Mouse (Mus musculus): ENCODE data around the gene Ccdc141. TPM values are rescaled to one million over a fixed set of nuclear protein-coding genes. Genes with fewer than 3 reads are reported as not detected.
A peak's percentile ranks its signal among the peaks of the same experiment; 100 is the strongest.

The Ccdc141 gene
- total and polyA plus RNA-seq, 2 experiments from 2014 or later, result 7.3 to 18.6 TPM

DNA sequence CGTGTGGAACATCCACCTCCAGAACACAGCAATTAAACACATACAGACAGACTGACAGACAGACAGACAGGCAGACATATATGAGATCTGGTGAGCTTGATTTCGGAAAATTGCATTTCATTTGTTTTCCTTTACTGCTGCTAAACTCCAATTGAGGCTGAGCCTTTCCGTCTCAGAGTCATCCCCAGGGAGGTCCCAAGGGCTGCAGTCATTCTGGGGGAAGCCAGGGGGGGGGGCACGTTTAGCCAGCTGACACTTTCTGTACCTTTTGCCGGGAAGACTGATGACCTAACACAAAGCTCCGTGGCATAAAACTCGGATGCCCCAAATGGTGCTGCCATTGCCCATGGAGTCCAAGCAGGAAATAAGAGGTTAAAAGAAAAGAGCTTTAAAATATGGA, 5.0 kb upstream of the Ccdc141 start:
- DNase-seq, result no peak
- 81% methylated on average over 7 of the region's 7 CpGs for WGBS

DNA sequence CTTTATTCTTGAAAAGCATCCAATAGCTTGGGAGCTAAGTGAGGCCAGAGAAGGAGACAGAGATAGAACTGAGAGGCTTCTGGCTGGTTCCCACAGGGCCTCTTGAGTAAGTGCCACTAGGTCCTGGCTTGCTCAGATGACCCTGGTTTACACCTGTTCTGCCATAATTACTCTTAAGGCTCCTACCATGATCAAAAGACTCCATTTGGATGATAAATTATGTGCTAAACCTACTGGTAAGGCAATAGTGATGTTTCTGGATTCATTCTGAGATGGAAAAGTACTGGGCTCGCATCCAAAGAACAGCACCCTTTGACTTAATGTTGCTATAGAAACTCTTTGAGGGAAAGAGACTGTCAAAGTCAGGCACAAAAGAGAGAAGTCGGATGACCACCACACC, 3.9 kb upstream of the Ccdc141 start:
- WGBS, result 55% methylated on average over 2 of the region's 2 CpGs

More for the DNA sequence above, 5.0 kb upstream of the Ccdc141 start:
- H3K9ac ChIP-seq, result no peak overlapping the region
- no peak for TF ChIP-seq CTCF (IDR thresholded peaks at IDR 0.05; ENCODE audit: low read depth)
- no peaks in the 10 kb centered on the region; the same call in 1 of the 2 replicates for H3K36me3 ChIP-seq (ENCODE audit: insufficient read depth)
- no peak overlapping the region for H3K4me2 ChIP-seq (ENCODE audit: low read depth)
- H3K4me3 ChIP-seq (ENCODE audit: low read depth, low read length), result no peak overlapping the region
- no peaks in the 10 kb centered on the region for H3K27me3 ChIP-seq (ENCODE audit: insufficient read depth, low read length)
- H3K27ac ChIP-seq (ENCODE audit: low read depth, low read length), result peak overlapping the region; percentile 30; the same call in 1 of the 2 replicates
- H3K4me1 ChIP-seq (ENCODE audit: insufficient read depth), result no peaks in the 10 kb centered on the region
- H3K9me3 ChIP-seq (ENCODE audit: low read length), result no peaks in the 10 kb centered on the region
- ATAC-seq, result no peak

DNA sequence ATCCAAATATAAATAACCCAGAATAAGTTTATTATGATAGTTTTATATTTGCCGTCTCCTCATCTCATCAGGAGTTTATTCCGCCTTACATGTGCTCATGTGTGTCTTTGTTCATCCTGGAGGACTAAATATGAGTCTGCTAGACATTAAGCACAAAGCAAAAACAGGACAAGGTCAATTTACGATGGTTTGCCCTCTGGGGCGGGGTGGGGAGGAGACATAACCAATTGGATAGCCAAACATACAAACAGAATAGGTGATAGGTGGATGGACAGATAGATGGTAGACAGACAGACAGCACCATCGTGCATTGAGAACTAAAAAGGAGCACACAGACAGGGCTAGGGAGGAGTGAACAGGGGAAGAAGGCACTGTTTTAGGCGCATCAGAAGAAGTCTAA, 3.4 kb upstream of the Ccdc141 start:
- H3K4me2 ChIP-seq (ENCODE audit: low read depth), result no peak overlapping the region
- no peak overlapping the region for H3K4me3 ChIP-seq (ENCODE audit: low read depth, low read length)
- H3K9me3 ChIP-seq (ENCODE audit: low read length), result no peaks in the 10 kb centered on the region
- ATAC-seq, result no peak
- TF ChIP-seq CTCF (IDR thresholded peaks at IDR 0.05; ENCODE audit: low read depth), result no peak
- H3K36me3 ChIP-seq (ENCODE audit: insufficient read depth), result no peaks in the 10 kb centered on the region
- 92% methylated on average over 6 of the region's 6 CpGs for WGBS
- H3K4me1 ChIP-seq (ENCODE audit: insufficient read depth), result no peaks in the 10 kb centered on the region
- no peak overlapping the region for H3K9ac ChIP-seq
- no peak overlapping the region for H3K27ac ChIP-seq (ENCODE audit: low read depth, low read length)
- DNase-seq, result no peak
- no peaks in the 10 kb centered on the region for H3K27me3 ChIP-seq (ENCODE audit: insufficient read depth, low read length)

More for the DNA sequence above, 3.9 kb upstream of the Ccdc141 start:
- Histone ChIP-seq H3K4me2 (ENCODE audit: low read depth) (no peak overlapping the region), H3K27me3 (ENCODE audit: insufficient read depth, low read length) (no peaks in the 10 kb centered on the region), H3K27ac (ENCODE audit: low read depth, low read length) (no peak overlapping the region), H3K9me3 (ENCODE audit: low read length) (no peaks in the 10 kb centered on the region), H3K4me1 (ENCODE audit: insufficient read depth) (no peaks in the 10 kb centered on the region), H3K9ac (no peak overlapping the region), H3K36me3 (ENCODE audit: insufficient read depth) (no peaks in the 10 kb centered on the region), H3K4me3 (ENCODE audit: low read depth, low read length) (no peak overlapping the region)
- DNase-seq, result no peak
- TF ChIP-seq CTCF (IDR thresholded peaks at IDR 0.05; ENCODE audit: low read depth), result no peak
- no peak for ATAC-seq

- Histone ChIP-seq H3K4me3 (ENCODE audit: low read depth, low read length) (no peak overlapping the region), H3K4me1 (ENCODE audit: insufficient read depth) (no peaks in the 10 kb centered on the region), H3K27ac (ENCODE audit: low read depth, low read length) (no peak overlapping the region), H3K4me2 (ENCODE audit: low read depth) (no peak overlapping the region), H3K9ac (no peak overlapping the region), H3K36me3 (ENCODE audit: insufficient read depth) (no peaks in the 10 kb centered on the region), H3K9me3 (ENCODE audit: low read length) (no peaks in the 10 kb centered on the region), H3K27me3 (ENCODE audit: insufficient read depth, low read length) (no peaks in the 10 kb centered on the region)
- no peak for ATAC-seq
- TF ChIP-seq CTCF (IDR thresholded peaks at IDR 0.05; ENCODE audit: low read depth), result no peak
- DNase-seq, result no peak
- 58% methylated on average over 6 of the region's 6 CpGs for WGBS
Measured at GRCm38 (mm10) chr2:77173366-77173765, 2.9 kb upstream of the Ccdc141 start.

DNA sequence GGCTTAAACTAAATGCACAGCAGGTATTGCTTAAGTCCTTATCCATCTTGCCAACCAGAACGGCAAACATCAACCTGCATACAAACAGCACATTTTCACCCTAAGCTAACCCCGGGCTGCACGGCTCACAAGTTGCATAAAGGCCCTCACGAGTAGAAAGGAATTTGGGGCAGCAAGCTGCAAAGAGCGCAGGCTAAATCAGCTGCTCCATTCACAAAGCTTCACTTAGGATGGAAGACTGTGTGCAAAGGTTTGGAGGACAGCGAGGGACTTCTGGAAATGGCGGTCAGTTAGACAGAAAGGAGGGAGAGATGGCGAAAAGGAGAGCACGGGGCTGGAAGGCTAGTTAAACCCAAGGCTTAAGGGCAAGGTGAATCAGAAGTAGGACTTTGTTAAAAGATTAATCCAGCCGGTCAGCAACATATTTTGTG, 1.8 kb upstream of the Ccdc141 start:
- Histone ChIP-seq H3K4me3 (ENCODE audit: low read depth, low read length) (no peak overlapping the region), H3K27ac (ENCODE audit: low read depth, low read length) (no peak overlapping the region; the same call in 1 of the 2 replicates), H3K27me3 (ENCODE audit: insufficient read depth, low read length) (no peaks in the 10 kb centered on the region), H3K36me3 (ENCODE audit: insufficient read depth) (no peaks in the 10 kb centered on the region), H3K9ac (no peak overlapping the region), H3K9me3 (ENCODE audit: low read length) (no peaks in the 10 kb centered on the region), H3K4me1 (ENCODE audit: insufficient read depth) (no peaks in the 10 kb centered on the region), H3K4me2 (ENCODE audit: low read depth) (no peak overlapping the region; the same call in 1 of the 2 replicates)
- ATAC-seq, result 0 out of 2 replicates have a peak, but pooled peaks have one; percentile 8
- WGBS, result 22% methylated on average over 10 of the region's 10 CpGs
- no peak for DNase-seq
- TF ChIP-seq CTCF (IDR thresholded peaks at IDR 0.05; ENCODE audit: low read depth), result no peak

DNA sequence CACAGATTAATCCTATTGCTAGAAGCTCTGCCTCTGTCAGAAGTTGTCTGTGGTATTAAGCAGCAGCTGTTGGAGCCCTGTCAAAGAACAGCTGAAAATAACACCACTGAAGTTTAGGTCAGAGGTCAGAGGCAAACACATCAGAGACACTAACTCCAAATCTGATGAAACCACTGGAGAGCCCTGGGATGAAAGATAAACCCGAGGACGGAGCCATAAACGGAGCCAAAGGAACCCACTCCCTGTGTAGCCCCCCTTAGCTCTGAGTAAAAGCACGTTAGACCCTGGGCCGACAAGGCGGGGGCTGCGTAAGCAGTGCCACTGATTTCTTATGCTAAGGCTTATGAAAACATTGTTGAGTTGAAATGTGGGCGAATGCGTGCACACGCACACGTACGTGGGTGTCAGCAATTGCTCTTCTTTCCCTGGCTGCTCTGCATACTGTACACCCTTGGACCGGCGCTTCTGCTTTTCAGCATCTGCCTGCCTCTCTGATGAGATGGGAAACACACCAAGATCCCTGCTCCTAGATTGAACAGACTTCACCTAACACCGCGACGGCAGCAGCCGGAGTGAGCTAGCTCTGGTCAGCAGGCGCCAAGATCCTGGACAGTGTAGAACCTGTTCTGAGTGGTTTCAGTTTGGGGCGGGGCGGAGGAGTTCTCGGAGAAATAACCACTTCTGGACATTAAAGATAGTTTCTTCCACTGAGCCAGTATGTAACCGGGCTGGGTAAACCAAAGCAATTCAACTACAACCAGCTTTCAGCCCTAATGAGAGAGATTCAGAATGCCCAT, 1.2 kb upstream of the Ccdc141 start:
- Histone ChIP-seq H3K4me3 (ENCODE audit: low read depth, low read length) (0 out of 2 replicates have a peak overlapping the region, but pooled peaks have one; percentile 11), H3K36me3 (ENCODE audit: insufficient read depth) (no peaks in the 10 kb centered on the region)
- no peak for DNase-seq

DNA sequence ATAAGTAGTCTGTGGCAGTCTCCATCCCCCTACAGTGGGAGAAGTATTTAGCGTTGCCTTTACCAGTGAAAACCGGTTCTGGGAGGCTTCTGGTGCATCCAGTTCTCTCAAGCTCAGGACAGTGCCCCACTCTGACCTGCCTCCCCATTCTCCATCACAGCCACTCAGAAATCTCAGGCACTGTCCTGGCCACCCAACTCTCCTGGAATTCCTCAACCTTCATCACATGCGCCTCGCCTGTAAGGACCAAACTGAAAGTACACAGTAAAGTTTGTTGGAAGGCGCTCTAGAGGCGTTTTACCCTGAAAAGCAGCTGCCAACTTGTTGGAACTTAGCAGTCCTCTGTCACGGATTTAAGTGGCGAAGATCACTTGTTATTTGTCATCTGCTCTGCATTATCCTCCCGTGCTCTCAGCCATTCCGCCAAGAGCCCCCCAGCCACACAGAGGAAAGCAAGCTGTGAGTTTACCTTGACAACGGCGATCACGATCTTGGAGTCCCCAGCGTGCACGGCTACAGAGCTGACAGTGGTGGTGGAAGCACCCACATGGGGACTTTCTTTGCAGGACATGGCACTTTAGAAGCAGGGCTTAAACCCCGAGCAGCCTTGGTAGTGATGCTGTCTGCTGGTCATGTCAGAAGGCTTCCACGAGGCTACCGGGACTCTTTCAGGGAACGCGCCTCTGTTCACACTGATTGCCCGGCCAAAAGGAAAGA, 362 bp downstream of the Ccdc141 start:
- H3K4me3 ChIP-seq (ENCODE audit: low read depth, low read length), result peak overlapping the region; percentile 35
- H3K4me2 ChIP-seq (ENCODE audit: low read depth), result peak overlapping the region; percentile 57
- peak overlapping the region; percentile 45; the same call in 1 of the 2 replicates for H3K27ac ChIP-seq (ENCODE audit: low read depth, low read length)
- H3K9me3 ChIP-seq (ENCODE audit: low read length), result no peaks in the 10 kb centered on the region
- TF ChIP-seq CTCF (IDR thresholded peaks at IDR 0.05; ENCODE audit: low read depth), result no peak
- H3K9ac ChIP-seq, result peak overlapping the region; percentile 39
- WGBS, result 3% methylated on average over 21 of the region's 21 CpGs
- H3K4me1 ChIP-seq (ENCODE audit: insufficient read depth), result no peaks in the 10 kb centered on the region
- H3K36me3 ChIP-seq (ENCODE audit: insufficient read depth), result no peaks in the 10 kb centered on the region
- no peaks in the 10 kb centered on the region for H3K27me3 ChIP-seq (ENCODE audit: insufficient read depth, low read length)
- no peak for DNase-seq
- ATAC-seq, result peak; percentile 46

More for the DNA sequence above, 1.2 kb upstream of the Ccdc141 start:
- no peak overlapping the region for H3K9ac ChIP-seq
- H3K4me2 ChIP-seq (ENCODE audit: low read depth), result peak overlapping the region; percentile 40
- no peaks in the 10 kb centered on the region for H3K9me3 ChIP-seq (ENCODE audit: low read length)
- ATAC-seq, result peak; percentile 45
- no peak for TF ChIP-seq CTCF (IDR thresholded peaks at IDR 0.05; ENCODE audit: low read depth)
- WGBS, result 32% methylated on average over 23 of the region's 23 CpGs
- no peak overlapping the region; the same call in 1 of the 2 replicates for H3K27ac ChIP-seq (ENCODE audit: low read depth, low read length)
- H3K27me3 ChIP-seq (ENCODE audit: insufficient read depth, low read length), result no peaks in the 10 kb centered on the region
- no peaks in the 10 kb centered on the region for H3K4me1 ChIP-seq (ENCODE audit: insufficient read depth)

Data from forebrain, postnatal 0 days (tissue).